Mouse (Mus musculus) inflammation-experienced regulatory T-cells, adult 6 months (primary cell): ENCODE data around the gene Ccr4. TPM values are rescaled to one million over a fixed set of nuclear protein-coding genes. Genes with fewer than 3 reads are reported as not detected.
"Not testable (repeated sequence)": the region's sequence is repeated elsewhere in the genome, so short reads cannot be mapped to it uniquely, and the experiment has no call there.

Source experiments
- ATAC-seq: one replicate; pipeline ENCODE4 v1.8.0; 2017
- polyA plus RNA-seq, 3 experiments: library from polyadenylated mRNA; unstranded; fragments of 100-300 nt; shearing (Covaris generic); gene quantifications; one replicate each; pipeline ENCODE4 v1.2.1; 2017

The Ccr4 gene
- polyA plus RNA-seq, 3 experiments from 2014 or later: 16.1 to 24.9 (median 17.5) TPM

DNA sequence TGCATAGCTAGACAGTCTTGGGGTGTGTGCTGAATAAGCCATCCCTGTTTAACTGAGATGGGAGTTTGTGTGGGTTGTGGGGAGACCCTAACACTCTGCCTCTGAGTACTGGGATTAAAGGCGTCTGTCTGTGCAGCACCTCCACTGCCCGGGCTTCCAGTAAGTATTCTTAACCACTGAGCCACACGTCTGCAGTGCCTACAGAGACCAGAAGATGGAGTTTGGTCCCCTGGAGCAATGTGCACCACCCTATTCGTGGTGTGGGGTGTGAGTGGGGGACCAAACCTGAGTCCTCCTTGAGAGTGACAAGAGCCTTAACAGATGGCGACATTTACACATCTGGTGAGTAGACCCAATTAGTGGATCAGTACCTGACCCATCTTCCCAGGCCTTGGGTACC is 17.3 kb upstream of the Ccr4 start:
- ATAC-seq: no peak

GRCm38 (mm10) chr9:114520529-114520928 is 15.8 kb upstream of the Ccr4 start:
- not testable (repeated sequence) for ATAC-seq

DNA sequence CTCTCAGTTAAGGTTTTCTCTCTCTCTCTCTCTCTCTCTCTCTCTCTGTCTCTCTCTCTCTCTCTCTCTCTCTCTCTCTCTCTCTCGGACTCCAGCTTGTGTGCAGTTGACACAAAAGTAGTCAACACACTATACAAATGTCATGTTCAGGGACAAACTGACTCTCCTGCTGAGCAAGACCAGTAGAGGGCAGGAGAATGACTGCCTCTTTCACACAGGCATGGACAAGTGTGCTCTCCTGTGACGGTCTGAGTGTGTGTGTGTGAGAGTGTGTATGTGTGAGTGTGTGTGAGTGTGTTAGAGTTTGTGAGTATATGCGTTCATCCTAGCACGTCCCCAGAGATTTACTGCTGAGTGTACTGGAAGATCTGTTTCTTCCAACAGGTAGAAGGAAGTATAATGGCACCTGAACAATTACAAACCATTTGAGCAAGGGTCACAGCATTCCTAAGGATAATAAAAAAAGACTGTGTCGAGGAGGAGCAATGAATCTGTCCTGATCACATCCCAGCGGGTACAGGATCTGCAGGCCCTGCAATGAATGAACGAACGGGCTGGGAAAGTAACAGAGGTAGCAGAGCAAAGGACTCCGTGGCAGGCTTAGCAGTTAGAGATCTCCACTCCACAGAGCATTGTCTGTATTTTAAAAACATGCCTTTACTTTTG is 14.2 kb upstream of the Ccr4 start:
- no peak for ATAC-seq

DNA sequence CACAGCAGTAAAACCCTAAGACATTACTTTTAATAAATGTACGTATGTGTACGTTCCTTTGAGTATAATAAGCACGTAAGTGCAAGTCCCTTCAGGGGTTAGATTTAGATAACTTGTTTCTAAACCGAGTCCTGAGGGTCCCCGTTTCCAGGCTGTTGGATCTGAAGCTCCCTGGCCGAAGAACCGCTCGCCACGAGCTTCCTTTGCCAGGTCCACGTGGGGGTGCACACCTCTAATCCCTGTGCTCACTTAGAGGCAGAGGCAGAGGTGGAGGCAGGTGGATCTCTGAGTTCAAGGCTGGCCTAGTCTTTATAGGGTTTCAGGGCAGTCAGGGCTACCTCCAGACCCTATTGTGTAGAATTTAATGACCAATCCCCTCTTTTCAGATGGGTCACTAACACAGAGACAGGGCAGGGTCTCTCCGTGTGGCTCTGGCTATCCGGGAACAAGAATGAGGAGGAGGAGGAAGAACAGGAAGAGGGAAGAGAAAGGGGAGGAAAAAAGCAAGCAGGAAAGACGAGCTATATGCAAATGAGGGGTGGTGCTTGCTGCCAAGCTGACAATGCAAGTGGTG is 13.3 kb upstream of the Ccr4 start:
- ATAC-seq: no peak

DNA sequence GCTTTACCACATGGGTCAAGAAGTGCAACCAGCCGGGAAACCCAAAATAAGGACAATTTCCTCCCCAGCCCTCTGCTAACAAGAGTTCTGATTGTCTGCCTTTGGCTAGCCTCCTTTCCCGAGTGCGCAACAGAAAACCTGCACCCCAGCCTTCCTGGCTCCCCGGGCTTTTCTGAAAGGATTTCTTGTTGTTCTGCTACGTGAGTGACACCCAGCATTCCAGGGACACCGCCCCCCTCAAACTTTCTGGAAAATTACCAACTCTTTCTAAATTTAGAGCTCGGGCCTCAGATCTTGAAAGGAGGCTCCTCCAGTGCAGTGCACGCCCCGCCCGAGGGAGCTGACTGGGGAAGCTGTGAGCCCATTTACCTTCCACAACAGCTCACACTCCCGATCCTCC is 10.6 kb upstream of the Ccr4 start, which contains the start of gene C130032M10Rik:
Gene C130032M10Rik (plus strand): TSS at position 334 of the 400 bp plus-strand sequence.
- no peak for ATAC-seq

DNA sequence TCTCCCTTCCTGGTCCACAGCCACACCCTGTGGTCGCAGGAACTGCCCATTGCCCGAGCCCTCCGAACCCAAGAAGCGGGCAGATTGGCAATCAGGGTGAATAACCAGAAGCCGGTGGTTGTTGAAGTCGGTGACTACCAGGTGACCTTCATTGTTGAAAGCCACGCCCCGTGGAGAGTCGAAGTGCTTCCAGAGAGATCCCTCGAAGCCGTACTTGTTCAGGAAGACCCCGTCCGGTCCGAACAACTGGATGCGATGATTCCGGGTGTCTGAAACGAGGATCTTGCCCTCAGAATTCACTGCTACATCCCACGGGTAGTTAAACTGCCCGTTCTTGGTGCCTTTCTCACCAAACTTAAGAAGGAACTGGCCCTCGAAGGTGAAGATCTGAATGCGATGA is 8.1 kb upstream of the Ccr4 start:
- ATAC-seq: no peak

GRCm38 (mm10) chr9:114509785-114510184 is 5.1 kb upstream of the Ccr4 start:
- peak; percentile 68 for ATAC-seq

GRCm38 (mm10) chr9:114507421-114507820 is 2.7 kb upstream of the Ccr4 start:
- ATAC-seq: peak; percentile 57

GRCm38 (mm10) chr9:114506564-114506963 is 1.8 kb upstream of the Ccr4 start:
- ATAC-seq: no peak

GRCm38 (mm10) chr9:114502711-114503427 is 1.8 kb downstream of the Ccr4 start:
- ATAC-seq: no peak

GRCm38 (mm10) chr9:114501913-114502312 is 2.8 kb downstream of the Ccr4 start:
- ATAC-seq: no peak

DNA sequence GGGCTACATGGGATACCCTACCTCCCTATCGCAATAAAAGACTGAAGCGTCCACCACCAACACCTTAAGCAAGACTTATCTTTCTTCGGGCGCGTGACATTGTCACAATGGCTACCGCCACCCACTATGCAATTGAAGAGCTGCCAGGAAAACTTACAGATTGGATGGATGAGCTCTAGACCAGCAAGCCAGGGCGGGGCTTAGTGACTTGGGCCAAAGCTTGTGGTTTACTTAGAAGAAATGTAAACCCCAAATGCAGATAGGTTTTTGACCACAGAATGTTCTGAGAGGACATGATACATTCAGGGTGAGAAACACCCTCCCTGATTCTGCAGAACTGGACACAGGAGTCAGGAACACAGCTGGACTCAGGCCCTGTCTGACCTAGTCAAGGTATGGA is 3.6 kb downstream of the Ccr4 start:
- no peak for ATAC-seq

- no peak for ATAC-seq
These were observed 4.8 kb downstream of the Ccr4 start for GRCm38 (mm10) chr9:114499783-114500515.

DNA sequence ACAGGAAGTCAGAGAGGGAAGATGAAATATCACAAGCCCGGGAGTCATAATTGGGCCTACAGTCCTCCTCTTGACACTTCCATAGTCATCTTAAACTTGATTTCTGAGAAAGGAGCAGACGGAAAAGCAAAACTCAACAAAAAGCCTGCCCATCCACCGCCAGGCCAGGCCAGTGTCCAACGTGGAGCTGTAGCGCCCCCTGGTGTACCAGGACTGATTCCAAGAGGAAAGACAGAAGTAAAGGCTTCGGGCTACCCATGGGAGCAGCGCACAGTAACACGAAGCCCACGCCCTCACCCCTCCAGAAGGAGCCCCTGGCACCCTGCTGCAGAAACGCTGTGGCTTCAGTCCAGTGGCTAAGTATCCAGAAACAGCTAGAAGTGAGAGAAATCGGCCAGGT is 6.5 kb downstream of the Ccr4 start:
- peak; percentile 56 for ATAC-seq

GRCm38 (mm10) chr9:114496469-114496868 is 8.2 kb downstream of the Ccr4 start:
- ATAC-seq: peak; percentile 79

DNA sequence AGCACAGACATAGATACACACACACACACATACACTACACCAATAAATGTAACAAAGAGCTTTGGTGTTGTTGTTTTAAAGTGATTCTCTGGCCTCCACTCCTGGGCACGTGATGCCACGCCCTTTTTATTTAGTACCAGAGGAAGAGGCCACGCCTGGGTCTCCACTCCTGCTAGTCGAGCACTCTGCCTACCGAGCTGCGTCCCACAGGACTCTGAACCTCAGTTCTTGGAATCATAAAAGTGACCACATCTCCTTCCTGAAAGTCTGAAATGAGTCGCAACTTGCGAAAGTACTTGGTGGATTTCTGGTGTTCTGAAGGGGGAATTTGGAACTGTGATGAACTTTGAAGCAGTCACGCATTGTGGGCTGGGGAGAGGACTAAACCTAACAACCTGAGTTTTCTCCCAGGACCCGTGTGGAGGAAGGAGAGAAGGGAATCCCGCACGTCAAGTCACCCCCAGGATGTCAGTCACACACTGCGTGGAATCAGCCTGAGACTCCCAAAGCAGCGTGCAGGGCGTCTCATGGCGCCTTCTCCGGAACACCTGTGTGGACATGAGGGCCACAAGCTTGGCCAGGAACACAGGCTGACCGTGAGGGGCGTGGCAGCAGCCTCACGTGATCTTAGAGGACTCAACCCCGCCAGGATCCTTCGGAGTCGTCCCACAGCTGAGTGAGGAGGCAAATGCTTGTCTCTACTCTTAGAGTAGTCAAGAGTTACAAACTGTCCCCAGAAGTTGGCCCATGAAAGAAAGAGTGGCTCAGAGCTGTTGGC is 17.0 kb downstream of the Ccr4 start:
- ATAC-seq: peak; percentile 32

DNA sequence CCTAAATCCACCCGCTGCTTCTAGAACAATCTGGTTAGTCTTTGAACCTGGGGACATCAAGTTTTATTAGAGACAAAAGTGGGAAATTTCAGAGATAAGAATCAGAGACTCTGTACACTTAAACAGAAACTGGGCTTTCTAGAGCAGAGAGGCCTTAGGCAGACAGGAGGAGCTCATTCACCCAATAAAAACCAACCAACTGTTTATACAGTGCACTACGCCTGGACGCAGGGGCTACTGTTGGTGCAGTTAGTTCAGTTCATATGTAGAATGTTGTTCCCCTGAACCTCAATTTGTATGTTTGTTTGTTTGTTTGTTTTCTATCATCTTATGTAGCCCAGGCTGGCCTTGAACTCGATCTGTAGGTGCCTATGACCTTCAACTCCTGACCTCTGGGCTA is 17.9 kb downstream of the Ccr4 start:
- no peak for ATAC-seq

GRCm38 (mm10) chr9:114484771-114485170 is 19.9 kb downstream of the Ccr4 start:
- no peak for ATAC-seq

DNA sequence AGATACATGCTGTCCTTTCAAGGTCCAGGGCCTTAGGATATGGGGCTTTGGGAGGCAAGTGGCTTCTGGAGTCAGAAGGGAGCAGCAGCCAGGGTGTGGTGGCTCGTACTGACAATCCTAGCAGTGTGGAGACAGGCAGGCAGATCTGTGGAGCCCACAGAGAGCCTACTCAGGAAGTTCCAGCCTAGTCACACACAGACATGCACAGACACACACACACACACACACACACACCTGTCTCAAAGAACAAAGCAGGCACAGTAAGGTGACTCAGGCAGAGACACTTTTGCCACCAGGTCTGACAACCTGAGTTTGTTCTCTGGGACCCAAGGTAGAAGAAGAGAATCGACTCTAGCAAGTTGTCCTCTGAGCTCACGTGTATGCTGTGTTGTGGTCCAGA is 23.8 kb downstream of the Ccr4 start:
- ATAC-seq: peak; percentile 29

DNA sequence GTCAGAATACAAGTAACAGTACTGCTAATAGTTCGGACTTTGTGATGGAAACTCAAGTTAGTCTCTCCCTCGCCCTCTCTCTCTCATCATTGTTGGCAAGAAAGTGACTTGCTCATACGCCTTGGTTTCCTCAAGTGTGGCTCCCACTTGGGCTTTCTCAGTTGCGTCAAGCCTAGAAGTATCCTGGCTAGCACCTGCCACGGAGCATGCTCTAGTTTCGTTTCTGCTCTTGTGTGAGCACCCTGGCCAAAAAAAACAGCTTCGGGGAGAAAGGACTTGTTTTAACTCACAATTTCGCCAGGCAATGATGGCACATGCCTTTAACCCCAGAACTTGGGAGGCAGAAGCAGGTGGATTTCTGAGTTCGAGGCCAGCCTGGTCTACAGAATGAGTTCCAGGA is 27.7 kb downstream of the Ccr4 start:
- peak; percentile 33 for ATAC-seq

DNA sequence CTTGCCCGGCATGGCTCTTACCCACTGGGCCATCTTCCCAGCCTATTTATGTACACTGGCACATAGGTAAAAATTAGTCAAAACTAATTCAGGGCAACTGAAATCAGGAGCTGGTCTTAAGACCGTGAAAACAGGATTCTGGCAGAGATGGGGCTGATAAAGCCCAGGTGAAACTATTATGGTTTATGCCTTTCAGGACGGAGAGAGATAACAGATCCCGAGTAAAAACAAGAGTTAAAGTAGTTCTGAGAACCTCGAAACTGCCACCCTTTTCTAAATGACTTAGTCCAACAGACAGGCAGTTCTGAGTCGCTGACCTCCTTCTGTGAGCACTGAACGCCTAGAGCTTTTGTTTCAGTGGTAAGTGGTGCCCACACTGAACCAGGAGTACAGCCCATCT is 32.8 kb downstream of the Ccr4 start:
- no peak for ATAC-seq

DNA sequence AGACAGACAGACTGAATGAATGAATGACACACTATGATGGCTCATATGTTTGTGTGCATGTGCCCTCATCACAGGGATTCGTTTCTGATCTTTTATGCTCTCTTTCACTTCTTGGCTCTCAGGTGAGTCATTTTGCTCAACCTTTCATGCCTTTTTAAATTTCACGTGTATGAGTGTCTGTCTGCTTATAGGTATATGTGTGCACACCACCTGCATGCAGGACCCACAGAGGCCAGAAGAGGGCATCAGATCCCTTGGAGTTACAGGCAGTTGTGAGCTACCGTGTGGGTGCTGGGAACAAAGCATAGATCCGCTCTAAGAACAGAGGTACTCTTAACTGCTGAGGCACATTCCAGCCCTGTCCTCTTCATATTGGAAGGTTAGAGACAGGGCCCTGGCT is 36.0 kb downstream of the Ccr4 start:
- no peak for ATAC-seq
